Mouse (Mus musculus): Measurements from ENCODE around the gene Auts2. TPM values are rescaled to one million over a fixed set of nuclear protein-coding genes. Genes with fewer than 3 reads are reported as not detected.

The Auts2 gene
- polyA plus RNA-seq, 1 experiment from 2014 or later: 76.2 TPM

GRCm38 (mm10) chr5:132492793-132493192 lies 50.4 kb downstream of the Auts2 start:
- no peak overlapping the region for H3K4me3 ChIP-seq
- H3K36me3 ChIP-seq: no peaks in the 10 kb centered on the region
- no peaks in the 10 kb centered on the region for H3K9me3 ChIP-seq
- H3K9ac ChIP-seq: no peak overlapping the region
- no peaks in the 10 kb centered on the region for H3K27me3 ChIP-seq
- peaks cover 30% of the 10 kb centered on the region for H3K4me1 ChIP-seq (replicated peaks)
- H3K27ac ChIP-seq (replicated peaks): no peak overlapping the region
- no peak for ATAC-seq (ENCODE audit: low FRiP score, low read depth)
- WGBS: 81% methylated on average over 1 of the region's 1 CpGs
- H3K4me2 ChIP-seq: no peak overlapping the region

- Histone ChIP-seq H3K4me3 (no peak overlapping the region), H3K27ac (replicated peaks) (no peak overlapping the region), H3K27me3 (no peaks in the 10 kb centered on the region), H3K36me3 (no peaks in the 10 kb centered on the region), H3K9ac (no peak overlapping the region), H3K4me1 (replicated peaks) (peaks cover 31% of the 10 kb centered on the region), H3K4me2 (no peak overlapping the region), H3K9me3 (no peaks in the 10 kb centered on the region)
- ATAC-seq (ENCODE audit: low FRiP score, low read depth): no peak
These were observed 51.1 kb downstream of the Auts2 start for GRCm38 (mm10) chr5:132492040-132492439.

- no peak overlapping the region for H3K4me2 ChIP-seq
- peaks cover 34% of the 10 kb centered on the region for H3K4me1 ChIP-seq (replicated peaks)
- H3K4me3 ChIP-seq: no peak overlapping the region
- H3K9ac ChIP-seq: no peak overlapping the region
- no peaks in the 10 kb centered on the region for H3K36me3 ChIP-seq
- WGBS: 31% methylated on average over 4 of the region's 4 CpGs
- H3K27ac ChIP-seq (replicated peaks): no peak overlapping the region
- ATAC-seq (ENCODE audit: low FRiP score, low read depth): no peak
- no peaks in the 10 kb centered on the region for H3K27me3 ChIP-seq
- H3K9me3 ChIP-seq: no peaks in the 10 kb centered on the region
These were observed 51.6 kb downstream of the Auts2 start for GRCm38 (mm10) chr5:132491508-132491907.

GRCm38 (mm10) chr5:132490326-132490725 lies 52.8 kb downstream of the Auts2 start:
- Histone ChIP-seq H3K9me3 (no peaks in the 10 kb centered on the region), H3K4me2 (no peak overlapping the region), H3K4me3 (no peak overlapping the region), H3K27ac (replicated peaks) (no peak overlapping the region), H3K36me3 (no peaks in the 10 kb centered on the region), H3K9ac (no peak overlapping the region), H3K4me1 (replicated peaks) (peaks cover 38% of the 10 kb centered on the region), H3K27me3 (no peaks in the 10 kb centered on the region)
- no peak for ATAC-seq (ENCODE audit: low FRiP score, low read depth)
- 91% methylated on average over 1 of the region's 1 CpGs for WGBS

GRCm38 (mm10) chr5:132489736-132490313 lies 53.3 kb downstream of the Auts2 start:
- 62% methylated on average over 7 of the region's 7 CpGs for WGBS
- H3K9ac ChIP-seq: no peak overlapping the region
- ATAC-seq (ENCODE audit: low FRiP score, low read depth): no peak
- H3K9me3 ChIP-seq: no peaks in the 10 kb centered on the region
- H3K27ac ChIP-seq (replicated peaks): no peak overlapping the region
- peaks cover 38% of the 10 kb centered on the region for H3K4me1 ChIP-seq (replicated peaks)
- no peak overlapping the region for H3K4me3 ChIP-seq
- no peaks in the 10 kb centered on the region for H3K27me3 ChIP-seq
- H3K36me3 ChIP-seq: no peaks in the 10 kb centered on the region
- no peak overlapping the region for H3K4me2 ChIP-seq

- Histone ChIP-seq H3K27ac (replicated peaks) (no peak overlapping the region), H3K4me3 (no peak overlapping the region)
These were observed 56.3 kb downstream of the Auts2 start for GRCm38 (mm10) chr5:132486831-132487230.

GRCm38 (mm10) chr5:132485994-132486393 lies 57.1 kb downstream of the Auts2 start:
- no peak overlapping the region for H3K27ac ChIP-seq (replicated peaks)
- no peak overlapping the region for H3K4me3 ChIP-seq
- peaks cover 42% of the 10 kb centered on the region for H3K4me1 ChIP-seq (replicated peaks)
- no peak for ATAC-seq (ENCODE audit: low FRiP score, low read depth)
- WGBS: 95% methylated on average over 6 of the region's 6 CpGs
- no peaks in the 10 kb centered on the region for H3K9me3 ChIP-seq
- no peaks in the 10 kb centered on the region for H3K27me3 ChIP-seq
- H3K36me3 ChIP-seq: no peaks in the 10 kb centered on the region
- H3K4me2 ChIP-seq: no peak overlapping the region
- H3K9ac ChIP-seq: no peak overlapping the region

More at GRCm38 (mm10) chr5:132486831-132487230, 56.3 kb downstream of the Auts2 start:
- no peak for ATAC-seq (ENCODE audit: low FRiP score, low read depth)
- Histone ChIP-seq H3K9ac (no peak overlapping the region), H3K36me3 (no peaks in the 10 kb centered on the region), H3K9me3 (no peaks in the 10 kb centered on the region), H3K27me3 (no peaks in the 10 kb centered on the region), H3K4me2 (no peak overlapping the region), H3K4me1 (replicated peaks) (peaks cover 42% of the 10 kb centered on the region)
- WGBS: 58% methylated on average over 7 of the region's 7 CpGs

GRCm38 (mm10) chr5:132485448-132485847 lies 57.7 kb downstream of the Auts2 start:
- H3K4me1 ChIP-seq (replicated peaks): peaks cover 47% of the 10 kb centered on the region
- no peaks in the 10 kb centered on the region for H3K9me3 ChIP-seq
- H3K4me2 ChIP-seq: no peak overlapping the region
- H3K27ac ChIP-seq (replicated peaks): no peak overlapping the region
- no peak for ATAC-seq (ENCODE audit: low FRiP score, low read depth)
- no peaks in the 10 kb centered on the region for H3K36me3 ChIP-seq
- WGBS: 86% methylated on average over 3 of the region's 3 CpGs
- H3K27me3 ChIP-seq: no peaks in the 10 kb centered on the region
- no peak overlapping the region for H3K4me3 ChIP-seq
- no peak overlapping the region for H3K9ac ChIP-seq

GRCm38 (mm10) chr5:132481476-132481875 lies 61.7 kb downstream of the Auts2 start:
- Histone ChIP-seq H3K9me3 (no peaks in the 10 kb centered on the region), H3K27me3 (no peaks in the 10 kb centered on the region), H3K27ac (replicated peaks) (no peak overlapping the region), H3K4me2 (no peak overlapping the region), H3K4me1 (replicated peaks) (peaks cover 37% of the 10 kb centered on the region), H3K4me3 (no peak overlapping the region), H3K9ac (no peak overlapping the region), H3K36me3 (no peaks in the 10 kb centered on the region)
- WGBS: 53% methylated on average over 3 of the region's 3 CpGs
- no peak for ATAC-seq (ENCODE audit: low FRiP score, low read depth)

- H3K27ac ChIP-seq (replicated peaks): no peak overlapping the region
- ATAC-seq (ENCODE audit: low FRiP score, low read depth): no peak
- no peak overlapping the region for H3K9ac ChIP-seq
- H3K36me3 ChIP-seq: no peaks in the 10 kb centered on the region
- 48% methylated on average over 6 of the region's 6 CpGs for WGBS
- no peaks in the 10 kb centered on the region for H3K27me3 ChIP-seq
- no peak overlapping the region for H3K4me3 ChIP-seq
- H3K4me2 ChIP-seq: no peak overlapping the region
- H3K4me1 ChIP-seq (replicated peaks): peaks cover 34% of the 10 kb centered on the region
- H3K9me3 ChIP-seq: no peaks in the 10 kb centered on the region
These were observed 62.7 kb downstream of the Auts2 start for GRCm38 (mm10) chr5:132480461-132480860.

- Histone ChIP-seq H3K4me1 (replicated peaks) (peaks cover 30% of the 10 kb centered on the region), H3K9ac (no peak overlapping the region), H3K36me3 (no peaks in the 10 kb centered on the region), H3K27me3 (no peaks in the 10 kb centered on the region), H3K4me2 (no peak overlapping the region), H3K4me3 (no peak overlapping the region), H3K9me3 (no peaks in the 10 kb centered on the region), H3K27ac (replicated peaks) (no peak overlapping the region)
- ATAC-seq (ENCODE audit: low FRiP score, low read depth): no peak
- WGBS: 63% methylated on average over 11 of the region's 11 CpGs
These were observed 63.8 kb downstream of the Auts2 start for GRCm38 (mm10) chr5:132479227-132479857.

- no peak overlapping the region for H3K9ac ChIP-seq
- H3K9me3 ChIP-seq: no peaks in the 10 kb centered on the region
- WGBS: 10% methylated on average over 1 of the region's 1 CpGs
- no peak for ATAC-seq (ENCODE audit: low FRiP score, low read depth)
- H3K27me3 ChIP-seq: no peaks in the 10 kb centered on the region
- peaks cover 40% of the 10 kb centered on the region for H3K4me1 ChIP-seq (replicated peaks)
- no peak overlapping the region for H3K4me3 ChIP-seq
- H3K27ac ChIP-seq (replicated peaks): no peak overlapping the region
- no peak overlapping the region for H3K4me2 ChIP-seq
- H3K36me3 ChIP-seq: no peaks in the 10 kb centered on the region
These were observed 65.6 kb downstream of the Auts2 start for GRCm38 (mm10) chr5:132477533-132477932.

- WGBS: 39% methylated on average over 5 of the region's 5 CpGs
- no peak overlapping the region for H3K9ac ChIP-seq
- no peak overlapping the region for H3K27ac ChIP-seq (replicated peaks)
- H3K9me3 ChIP-seq: no peaks in the 10 kb centered on the region
- peaks cover 20% of the 10 kb centered on the region for H3K4me1 ChIP-seq (replicated peaks)
- ATAC-seq (ENCODE audit: low FRiP score, low read depth): no peak
- no peak overlapping the region for H3K4me2 ChIP-seq
- no peaks in the 10 kb centered on the region for H3K27me3 ChIP-seq
- no peak overlapping the region for H3K4me3 ChIP-seq
- no peaks in the 10 kb centered on the region for H3K36me3 ChIP-seq
These were observed 70.2 kb downstream of the Auts2 start for GRCm38 (mm10) chr5:132472905-132473321.
